Mouse (Mus musculus) granulocyte monocyte progenitor cell, adult 5-6 weeks (primary cell): Measurements from ENCODE around the gene Madcam1. TPM values are rescaled to one million over a fixed set of nuclear protein-coding genes. Genes with fewer than 3 reads are reported as not detected.
A peak's percentile ranks its signal among the peaks of the same experiment; 100 is the strongest.

Experiments
- ATAC-seq: replicated peaks from 2 replicates; pipeline ENCODE4 v1.8.0; 2016; ENCODE audit warnings: mild to moderate bottlenecking, moderate TSS enrichment, inconsistent platforms; ENCODE audit not compliant: poor library complexity, severe bottlenecking
- total RNA-seq, 2 experiments: library from RNA; stranded (forward) in 1 of 2; stranded (reverse) in 1 of 2; fragments of 200-712, 200-1000 nt in 1 of 2; fragments of >200 nt in 1 of 2; fragmentation: Nextera tagmentation in 1 of 2; gene quantifications; 2 replicates each; pipeline ENCODE4 v1.2.3; 2014 to 2017

Madcam1 gene
- total RNA-seq (2014; fragmentation: Nextera tagmentation) = not detected in 2 replicates
- not detected in 2 replicates for total RNA-seq (2017)

DNA sequence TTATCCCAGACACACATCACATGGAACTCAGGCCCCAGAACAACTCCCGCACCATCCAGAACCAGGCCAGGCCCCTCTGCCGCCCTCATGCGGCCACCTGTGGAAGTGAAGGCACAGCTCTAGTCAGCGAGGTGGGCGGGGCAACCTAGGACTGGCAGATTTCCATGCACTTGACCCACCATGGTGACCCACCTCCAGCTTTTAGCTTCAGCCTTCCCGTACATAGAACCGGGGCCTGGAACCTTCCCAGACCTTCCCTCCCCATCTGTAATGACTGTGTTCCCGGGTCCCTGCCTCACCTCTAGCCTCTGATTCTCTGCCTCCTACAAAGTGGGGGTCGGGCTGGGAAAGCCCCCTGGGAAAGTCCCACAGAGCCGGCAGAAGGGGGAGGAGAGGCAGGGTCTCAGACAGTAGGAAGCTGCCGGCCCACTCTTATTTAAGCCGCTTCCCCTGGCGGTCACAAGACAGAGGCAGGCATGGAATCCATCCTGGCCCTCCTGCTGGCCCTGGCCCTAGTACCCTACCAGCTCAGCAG, at the start of gene Madcam1:
Madcam1 (plus strand) TSS at position 429 of the 535 bp plus-strand sequence.
- ATAC-seq = peak; percentile 55

DNA sequence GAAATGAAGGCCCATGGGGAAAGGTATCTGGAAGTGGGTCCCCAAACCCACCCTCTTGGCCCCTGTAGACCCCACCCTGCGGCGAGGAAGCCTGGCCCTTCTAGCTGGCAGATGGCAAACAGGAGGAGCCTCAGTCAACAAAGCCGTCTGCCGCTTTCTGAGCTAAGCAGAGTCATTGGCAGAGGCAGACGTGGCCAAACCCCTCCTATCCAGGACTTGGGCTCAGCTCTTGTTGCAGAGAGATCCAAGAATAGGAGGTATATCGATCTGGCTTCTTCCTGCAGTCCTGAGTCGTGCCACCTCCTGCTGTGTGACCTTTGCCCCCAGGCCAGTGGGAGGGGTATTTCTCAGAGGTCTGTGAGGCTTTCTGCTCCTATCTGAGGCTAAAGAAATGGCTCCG, 48.5 kb upstream of the Madcam1 start:
- no peak for ATAC-seq

DNA sequence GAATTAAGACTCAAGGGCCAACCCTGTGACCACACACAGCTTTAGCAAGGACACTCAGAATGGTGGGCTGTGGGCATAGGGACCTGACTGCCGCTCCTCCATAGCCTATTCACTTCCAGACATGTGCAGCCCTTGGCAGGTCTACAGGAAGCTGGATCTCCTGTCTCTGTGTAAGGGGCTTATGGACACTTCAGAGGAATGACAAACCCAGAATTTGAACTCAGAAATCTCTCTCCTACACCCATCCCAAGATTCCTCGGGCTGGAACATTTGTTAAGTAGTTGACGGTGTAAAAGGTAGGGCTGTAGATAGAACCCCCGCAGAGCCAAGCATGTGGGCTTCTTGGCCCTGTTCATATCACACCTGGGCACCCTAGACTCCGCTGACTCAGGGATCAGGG, 48.0 kb upstream of the Madcam1 start:
- ATAC-seq = no peak

DNA sequence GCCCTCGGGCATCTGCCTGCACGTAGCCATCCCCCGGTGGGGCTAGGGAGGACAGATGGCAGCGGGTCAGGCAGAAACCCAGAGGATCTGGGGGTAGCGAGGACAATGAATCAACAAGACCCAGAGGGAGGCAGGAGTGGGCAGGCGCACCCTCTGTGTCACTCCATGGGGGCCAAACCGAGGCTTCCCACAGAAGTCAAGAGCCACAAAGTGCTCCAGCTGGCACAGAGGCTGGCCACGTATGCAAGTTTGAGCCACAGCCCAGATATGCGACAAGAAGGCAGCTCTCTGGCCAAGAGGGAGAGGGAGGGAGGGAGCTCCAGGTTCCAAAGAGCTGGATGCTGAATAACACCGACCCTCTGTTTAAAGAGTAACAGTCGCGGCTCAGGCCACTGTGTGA, 40.4 kb upstream of the Madcam1 start:
- no peak for ATAC-seq

DNA sequence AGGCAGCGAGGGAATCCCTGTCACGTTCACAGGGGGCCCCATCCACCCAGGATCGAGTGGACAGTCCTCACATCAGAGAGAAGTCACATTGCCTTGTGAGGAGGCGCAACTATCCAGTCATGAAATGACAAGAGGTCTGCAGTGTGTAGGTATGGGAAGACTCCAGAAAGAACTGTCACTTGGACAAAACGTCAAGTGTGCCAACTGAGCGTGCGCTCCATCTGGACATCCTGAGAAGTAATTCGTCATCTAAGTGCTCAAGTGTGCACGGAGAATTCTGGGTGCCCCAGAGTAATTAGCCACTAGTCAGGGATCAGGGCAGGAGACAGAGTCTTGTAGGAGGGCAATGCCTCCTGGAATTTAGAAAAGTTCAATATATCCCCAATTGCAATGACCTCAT, 39.0 kb upstream of the Madcam1 start:
- no peak for ATAC-seq

DNA sequence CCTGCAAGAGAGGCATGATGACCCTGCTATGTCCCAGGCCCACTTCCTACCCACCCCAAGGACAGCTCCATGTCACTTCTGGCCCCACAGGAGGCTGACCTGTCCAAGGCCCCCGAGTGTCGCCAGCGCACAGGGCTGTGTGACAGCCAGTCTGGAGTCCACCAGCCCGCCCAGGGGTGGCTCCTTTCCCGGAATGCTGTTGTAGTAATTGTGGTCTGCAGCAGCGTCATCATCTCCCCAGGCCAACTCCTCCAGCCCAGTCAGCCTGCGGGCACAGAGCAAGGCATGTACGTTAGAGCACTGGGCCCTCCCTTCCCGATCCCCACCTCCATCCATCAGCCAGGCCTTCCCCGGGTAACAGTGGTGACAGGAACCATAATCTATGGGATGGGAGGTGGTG, 38.2 kb upstream of the Madcam1 start:
- no peak for ATAC-seq

DNA sequence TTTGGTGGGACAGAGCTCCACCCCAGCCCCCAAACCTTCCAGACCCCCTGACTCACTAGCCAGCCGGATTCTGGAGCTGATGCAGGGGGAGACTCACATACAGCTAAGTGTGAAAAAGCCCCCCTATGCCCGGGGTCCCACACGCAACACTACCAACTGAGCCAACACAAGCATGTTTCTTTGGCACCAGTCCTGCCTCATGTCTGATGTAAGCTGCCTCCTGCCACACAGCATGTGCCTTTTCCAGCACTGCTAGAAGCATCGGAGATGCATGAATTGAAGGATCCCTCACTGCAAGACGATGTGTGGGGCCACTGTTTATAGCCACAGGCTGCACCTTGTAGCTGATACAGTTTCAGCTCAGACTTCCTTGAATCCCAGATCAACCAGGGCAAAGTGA, 36.0 kb upstream of the Madcam1 start:
- no peak for ATAC-seq

DNA sequence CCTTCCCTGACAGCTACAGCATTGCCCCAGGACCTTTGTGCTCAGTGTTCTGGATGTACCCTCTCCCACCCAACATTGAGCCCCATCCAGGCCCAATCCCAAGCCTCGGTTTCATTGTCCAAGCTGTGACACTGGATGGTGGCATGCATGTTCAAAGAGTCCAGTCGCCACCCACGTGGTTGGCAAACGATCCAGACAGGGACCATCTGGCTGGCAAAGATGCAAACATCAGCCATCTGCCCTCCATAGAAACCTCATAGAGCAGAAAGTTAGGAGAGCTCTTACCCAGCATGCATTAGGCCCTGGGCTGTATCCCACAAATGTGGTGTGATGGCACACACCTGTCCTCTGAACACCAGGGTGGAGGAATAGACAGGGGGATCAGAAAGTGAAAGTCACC, 32.9 kb upstream of the Madcam1 start:
- no peak for ATAC-seq

DNA sequence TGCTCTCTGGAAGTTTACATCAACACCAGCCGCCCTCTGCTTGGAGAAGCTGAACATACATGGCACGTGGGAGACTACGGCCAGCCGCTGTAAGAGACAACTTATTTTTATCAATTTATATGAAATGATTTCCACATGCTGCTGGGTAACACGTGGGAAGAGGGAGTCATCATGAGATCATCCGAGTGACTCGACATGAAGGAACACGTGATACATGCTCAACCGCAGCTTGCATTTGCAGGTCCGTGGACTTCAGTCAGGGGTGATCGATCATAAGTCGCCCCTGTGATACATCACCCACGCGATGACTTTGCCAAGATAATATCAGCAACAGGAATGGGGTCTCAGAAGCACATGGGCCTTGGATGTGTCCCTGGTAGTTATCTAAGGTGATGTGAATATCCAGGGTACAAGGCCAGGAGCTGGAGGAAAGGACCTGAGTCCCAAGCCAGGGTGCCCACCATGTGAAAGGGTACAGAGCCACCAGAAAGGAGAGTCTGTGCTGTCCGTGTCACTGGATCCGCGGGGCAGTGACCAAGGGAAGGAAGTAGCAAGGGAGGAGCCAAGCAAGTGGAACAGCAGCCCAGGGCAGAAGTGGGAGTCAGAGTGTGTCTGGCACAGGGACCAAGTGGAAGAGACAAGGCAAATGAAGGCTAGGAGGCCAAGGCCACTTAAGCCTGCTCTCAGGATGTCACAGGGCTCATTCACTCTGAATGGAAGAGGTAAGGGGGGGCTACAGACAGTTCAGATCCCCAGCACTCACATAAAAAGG, 31.2 kb upstream of the Madcam1 start:
- no peak for ATAC-seq

DNA sequence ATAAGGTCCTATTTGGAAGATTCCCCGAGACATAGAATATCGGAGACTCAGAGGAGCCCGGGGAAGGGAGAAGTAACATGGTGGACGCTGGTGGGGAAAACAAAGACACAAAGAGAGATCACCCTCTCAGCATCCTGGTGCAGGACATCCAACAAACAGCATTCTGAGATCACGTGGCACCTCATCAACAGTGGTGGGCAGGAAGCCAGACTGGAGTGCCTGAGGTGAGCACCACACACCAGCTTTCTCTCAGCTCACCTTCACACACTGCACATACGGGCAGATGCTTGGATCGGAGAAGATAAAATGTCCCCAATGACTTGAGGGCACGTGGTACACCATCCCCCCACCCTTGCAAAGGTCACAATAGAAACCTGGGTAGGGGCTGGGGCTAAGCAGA, 28.1 kb upstream of the Madcam1 start:
- no peak for ATAC-seq

DNA sequence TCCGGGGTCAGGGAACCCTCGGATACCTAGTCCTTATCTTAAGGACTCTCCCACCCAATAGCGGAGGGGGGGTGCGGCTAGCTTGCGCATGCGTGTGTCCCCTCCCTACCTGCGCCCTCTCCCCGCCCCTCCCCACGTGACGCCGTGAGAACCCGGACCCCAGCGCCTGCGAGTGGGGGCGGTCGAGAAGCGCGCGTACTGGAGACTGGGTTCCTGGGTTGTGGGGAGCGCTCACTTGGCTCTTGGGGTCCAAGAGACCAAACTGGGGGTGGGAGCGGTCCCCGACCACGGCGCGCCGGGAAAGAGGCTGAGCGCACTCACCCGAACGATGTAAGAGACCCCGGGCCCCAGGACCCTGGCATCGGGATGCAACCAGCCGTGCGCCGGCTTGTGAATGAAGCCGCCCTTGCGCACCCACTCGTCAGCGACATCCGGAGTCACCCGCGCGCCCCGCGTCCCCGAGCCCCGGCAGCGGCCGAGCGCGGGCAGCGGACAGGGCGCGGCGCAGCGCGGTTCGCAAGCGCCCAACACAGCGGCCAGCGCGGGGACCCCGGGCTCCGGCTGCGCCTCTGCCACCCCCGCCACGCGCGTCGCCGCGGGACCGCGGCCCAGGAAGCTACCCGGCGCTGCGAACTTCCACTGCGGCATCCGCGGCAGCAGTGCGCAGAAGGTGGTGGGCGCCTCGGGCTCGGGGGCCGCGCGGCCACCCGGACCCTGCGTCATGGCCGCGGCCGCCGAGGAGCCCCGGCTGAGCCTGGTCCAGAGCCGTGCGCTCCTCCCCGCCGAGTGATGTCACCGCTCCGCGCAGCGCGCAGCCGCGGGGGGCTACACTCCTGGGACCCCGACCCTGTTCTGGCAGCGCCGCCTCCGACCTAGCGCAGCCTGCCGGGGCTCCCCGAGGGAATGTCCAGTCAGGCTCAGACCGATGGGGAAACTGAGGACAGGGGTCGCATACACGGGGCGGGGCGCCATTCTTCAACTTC, 26.9 kb upstream of the Madcam1 start, which contains the start of gene Shc2:
Shc2 (minus strand) TSS at position 791 of the 983 bp plus-strand sequence.
- ATAC-seq = peak; percentile 11; the same call in 1 of the 2 replicates

DNA sequence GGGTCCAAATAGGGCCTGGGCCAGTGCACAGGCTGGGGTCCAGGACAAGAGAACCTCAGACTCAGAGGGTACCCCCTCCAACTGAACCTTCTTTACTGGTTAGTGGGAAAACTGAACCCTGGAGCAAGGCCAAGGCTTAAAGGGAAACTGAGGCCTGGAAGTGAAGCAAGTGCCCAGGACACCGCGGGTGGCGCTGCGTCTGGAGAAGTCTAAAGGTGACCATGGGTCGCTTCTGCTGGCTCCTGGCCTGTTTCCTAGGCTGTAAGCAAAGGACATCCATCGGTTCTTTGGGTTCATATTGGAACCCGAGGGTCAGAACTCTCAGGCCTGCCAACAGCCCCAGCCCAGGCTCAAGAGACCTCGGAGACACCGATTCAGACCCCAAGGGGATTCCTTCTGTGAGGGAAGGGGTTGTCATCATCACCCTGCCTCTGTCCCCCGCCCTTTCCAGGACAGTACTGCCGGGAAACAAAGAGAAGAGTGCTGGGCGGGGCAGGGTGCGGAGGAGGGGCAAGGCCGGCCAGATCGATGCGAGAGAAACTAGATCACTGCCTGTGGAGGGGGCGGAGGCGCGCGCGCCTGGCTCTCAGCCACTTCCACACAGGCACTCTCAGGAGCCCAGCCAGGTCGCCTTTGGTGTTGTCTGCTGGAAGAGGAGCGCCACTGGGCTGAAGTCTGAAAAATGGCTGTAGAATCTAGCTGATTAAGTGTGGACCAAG, 25.7 kb upstream of the Madcam1 start:
- ATAC-seq = no peak; the same call in 1 of the 2 replicates

DNA sequence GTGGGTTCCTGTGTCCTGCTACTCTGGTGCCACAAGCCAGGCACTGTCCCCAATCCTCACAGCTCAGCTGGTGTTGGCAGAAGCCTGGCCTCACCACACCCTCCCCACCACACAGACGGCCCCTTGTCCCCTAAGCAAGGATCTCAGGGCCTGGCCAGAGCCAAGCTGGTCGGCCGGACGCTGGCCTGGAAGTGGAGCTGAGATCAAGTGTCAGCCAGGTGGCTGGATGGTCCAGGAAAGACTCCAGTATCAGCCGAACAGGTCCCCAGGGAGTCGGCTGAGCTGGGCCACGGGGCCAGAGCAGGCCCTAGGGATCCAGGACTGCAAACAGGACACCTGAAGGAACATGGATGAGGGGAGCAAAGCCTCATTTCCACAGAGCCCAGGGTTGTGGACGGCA, 18.6 kb upstream of the Madcam1 start, which contains the start of gene Odf3l2:
Odf3l2 (minus strand) TSS at position 28 of the 400 bp plus-strand sequence.
- ATAC-seq = no peak

DNA sequence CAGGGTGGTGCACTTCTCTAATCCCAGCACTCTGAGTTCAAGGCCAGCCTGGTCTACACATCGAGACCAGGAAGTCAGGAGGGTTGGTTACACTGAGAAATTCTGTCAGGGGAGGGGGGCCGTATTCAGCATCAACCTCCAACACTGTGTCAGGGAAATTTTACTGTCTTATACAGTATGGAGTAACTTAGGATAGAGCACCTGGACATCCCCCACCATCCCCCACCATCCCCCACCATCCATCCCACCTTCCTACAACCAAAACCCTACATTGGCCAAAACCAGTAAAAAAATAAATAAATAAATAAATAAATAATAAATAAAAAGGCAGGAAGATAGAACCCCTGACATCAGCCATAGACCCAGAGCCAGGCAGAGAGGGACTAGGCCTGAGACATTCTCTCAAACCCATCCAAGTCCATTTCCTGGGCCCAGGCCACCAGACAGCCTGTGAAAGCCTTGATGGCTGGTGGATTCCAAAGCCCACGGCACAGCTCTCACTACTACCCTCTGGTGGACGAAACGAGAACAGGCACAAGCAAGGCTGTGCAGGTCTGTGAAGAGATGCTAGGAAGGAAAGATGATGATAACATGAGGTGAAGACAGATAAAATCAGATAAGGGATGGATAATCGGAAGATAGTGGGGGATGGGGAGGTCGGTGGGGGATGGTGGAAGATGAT, 15.1 kb upstream of the Madcam1 start:
- ATAC-seq = peak; percentile 94

DNA sequence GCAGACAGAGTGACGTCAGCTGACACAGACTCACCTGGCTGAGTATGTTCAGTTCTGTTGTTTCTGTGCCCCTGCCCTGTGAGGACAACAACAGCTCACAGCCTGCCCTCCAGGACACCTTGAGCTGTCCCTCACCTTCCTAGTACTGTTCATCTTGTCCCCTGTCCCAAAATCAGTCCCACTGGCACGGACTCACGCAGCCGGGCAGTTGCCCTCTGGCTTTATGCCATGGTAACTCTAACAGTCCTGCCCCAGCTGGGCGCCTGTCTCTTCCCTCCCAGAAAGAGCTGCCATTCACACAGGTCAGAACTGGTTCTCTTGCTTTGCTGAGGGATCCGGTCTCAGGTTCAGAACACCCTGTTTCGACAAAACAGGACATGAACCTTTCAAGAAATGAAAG, 11.6 kb upstream of the Madcam1 start:
- ATAC-seq = no peak

DNA sequence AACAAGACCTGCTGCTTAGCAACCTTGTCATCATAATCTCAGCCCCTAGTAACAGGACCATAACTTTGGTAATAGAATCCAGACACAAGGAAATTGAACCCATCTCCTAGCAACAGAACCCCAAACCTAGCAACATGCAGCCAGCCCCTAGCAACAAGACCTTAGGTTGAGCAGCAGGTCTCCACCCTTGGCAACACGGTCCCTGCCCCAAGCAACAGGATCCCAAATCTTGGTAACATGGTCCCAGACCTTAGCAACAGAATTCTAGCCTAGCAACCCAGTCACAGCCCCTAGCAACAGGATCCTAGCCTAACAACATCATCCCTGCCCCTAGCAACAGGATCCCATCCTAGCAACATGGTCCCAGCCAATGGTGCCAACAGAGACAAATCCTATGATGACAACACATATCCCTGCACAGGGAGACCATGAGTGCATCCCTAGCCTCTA, 9.4 kb upstream of the Madcam1 start:
- no peak for ATAC-seq

DNA sequence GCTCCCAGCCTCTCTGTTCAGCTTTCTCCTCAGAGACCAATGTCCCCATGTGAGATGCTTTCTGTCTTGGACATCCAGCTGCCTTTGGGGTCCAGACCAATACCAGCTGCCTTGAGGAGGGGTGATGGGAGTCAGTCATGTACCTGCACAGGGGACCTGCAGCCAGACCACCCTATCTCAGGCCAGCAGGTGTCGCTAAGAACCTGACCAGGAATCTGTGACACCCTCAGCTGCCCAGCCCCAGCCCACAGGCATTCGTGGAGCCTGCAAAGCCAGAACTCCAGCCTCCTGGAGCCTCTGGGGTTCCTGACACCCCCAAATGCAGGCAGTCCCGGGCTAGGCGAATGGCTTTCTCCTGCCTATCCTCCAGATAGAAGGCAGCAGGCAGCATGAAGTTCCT, 5.5 kb upstream of the Madcam1 start:
- peak; percentile 64 for ATAC-seq

DNA sequence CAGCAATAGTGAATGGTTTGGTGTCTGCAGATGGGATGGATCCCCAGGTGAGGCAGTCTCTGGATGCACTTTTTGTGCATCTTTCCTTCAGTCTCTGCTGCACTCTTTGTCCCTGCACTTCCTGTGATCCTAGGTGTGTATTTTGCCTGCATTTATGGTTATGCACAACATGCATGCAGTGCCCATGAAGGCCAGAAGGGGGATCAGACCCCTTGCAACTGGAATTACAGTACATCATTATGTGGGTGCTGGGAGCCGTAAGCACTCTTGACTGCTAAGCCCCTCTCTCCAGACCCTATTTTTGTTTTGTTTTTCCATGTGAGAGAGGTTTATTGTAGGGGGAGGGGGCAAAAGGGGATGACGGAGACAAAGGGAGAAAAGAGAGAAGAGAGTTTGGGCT, 4.1 kb upstream of the Madcam1 start:
- ATAC-seq = no peak

DNA sequence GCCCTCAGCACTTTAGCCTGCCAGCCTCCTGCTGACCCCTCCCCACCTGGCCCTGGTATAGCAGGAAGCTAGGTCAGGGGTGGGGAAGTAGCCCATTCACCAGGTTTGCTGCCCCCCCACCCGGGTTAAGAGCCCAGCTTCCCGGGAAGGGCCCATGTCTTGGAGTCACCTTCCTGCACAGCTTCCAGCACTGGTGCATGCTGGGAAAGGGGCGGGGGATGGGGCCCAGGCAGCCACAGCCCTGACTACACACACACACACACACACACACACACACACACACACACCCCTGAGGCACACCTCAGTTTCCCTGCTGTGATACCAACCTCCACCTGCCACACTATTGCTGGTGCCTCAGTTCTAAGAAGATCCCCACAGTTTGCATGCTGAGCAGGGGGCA, 2.5 kb upstream of the Madcam1 start:
- ATAC-seq = no peak
